Mouse (Mus musculus) CH12.LX (cell line): ENCODE measurements around the gene Grpel1.

Source experiments
- BHLHE40 ChIP-seq: IDR thresholded peaks from 2 replicates; pipeline ENCODE4 v1.6.1; 2011; ENCODE audit warnings: mild to moderate bottlenecking, low read depth, low read length, improper control_type of control experiment
- CHD2 ChIP-seq: IDR thresholded peaks from 2 replicates; pipeline ENCODE4 v1.6.1; 2011; ENCODE audit warnings: low read length, improper control_type of control experiment
- CTCF ChIP-seq, 2 experiments: IDR thresholded peaks in 1 of 2; conservative IDR thresholded peaks in 1 of 2; 2 replicates each; pipeline ENCODE4 v1.5.1; 2011 to 2012; ENCODE audit warnings: low read depth in 2 of 2, low read length in 2 of 2, improper control_type of control experiment in 1 of 2, inconsistent platforms in 1 of 2, mild to moderate bottlenecking in 1 of 2, moderate library complexity in 1 of 2
- ELF1 ChIP-seq: IDR thresholded peaks from 2 replicates; pipeline ENCODE4 v1.6.1; 2014; ENCODE audit warnings: low read depth, mild to moderate bottlenecking, inconsistent platforms, low read length, improper control_type of control experiment
- EP300 ChIP-seq: IDR thresholded peaks from 2 replicates; pipeline ENCODE4 v1.6.1; 2011; ENCODE audit warnings: low read length, improper control_type of control experiment
- HCFC1 ChIP-seq: IDR thresholded peaks from 2 replicates; pipeline ENCODE4 v1.6.1; 2012; ENCODE audit warnings: low read depth, mild to moderate bottlenecking, inconsistent platforms, low read length, improper control_type of control experiment
- MAFK ChIP-seq: IDR thresholded peaks from 2 replicates; pipeline ENCODE4 v1.6.1; 2011; ENCODE audit warnings: low read length, improper control_type of control experiment; ENCODE audit not compliant: insufficient replicate concordance
- MAX ChIP-seq: IDR thresholded peaks from 2 replicates; pipeline ENCODE4 v1.6.1; 2011; ENCODE audit warnings: low read length, improper control_type of control experiment
- POLR2A ChIP-seq: IDR thresholded peaks from 2 replicates; pipeline ENCODE4 v1.6.1; 2011; ENCODE audit warnings: low read depth, mild to moderate bottlenecking, improper control_type of control experiment, low read length
- USF1 ChIP-seq: IDR thresholded peaks from 2 replicates; pipeline ENCODE4 v1.6.1; 2014; ENCODE audit warnings: low read depth, mild to moderate bottlenecking, inconsistent platforms, low read length, improper control_type of control experiment
- USF2 ChIP-seq: conservative IDR thresholded peaks from 2 replicates; pipeline ENCODE4 v1.6.1; 2011; ENCODE audit warnings: low read depth, low read length, improper control_type of control experiment

GRCm38 (mm10) chr5:36422689-36423088 lies 42.1 kb upstream of the Grpel1 start:
- TF ChIP-seq CTCF (conservative IDR thresholded peaks at IDR 0.05 in 1 of 2, IDR thresholded peaks at IDR 0.05 in 1 of 2; ENCODE audit: low read depth in 2 of 2, low read length in 2 of 2) (no peak), MAX (no peak), POLR2A (no peak), BHLHE40 (no peak), CHD2 (no peak), EP300 (no peak), USF1 (no peak), HCFC1 (no peak), MAFK (no peak), USF2 (no peak), ELF1 (no peak)
